Mouse (Mus musculus): Measurements from ENCODE around the gene Xylt1. TPM values are rescaled to one million over a fixed set of nuclear protein-coding genes. Genes with fewer than 3 reads are reported as not detected.

Xylt1 gene
- polyA plus RNA-seq, 1 experiment from 2014 or later = 1.6 TPM

GRCm38 (mm10) chr7:117567252-117567651, 186.5 kb downstream of the Xylt1 start:
- Histone ChIP-seq H3K27me3 (replicated peaks; ENCODE audit: control insufficient read depth, insufficient read depth, low read length) (no peaks in the 10 kb centered on the region), H3K4me2 (ENCODE audit: low read length) (no peak overlapping the region)
- ATAC-seq (replicated peaks; ENCODE audit: low FRiP score, low TSS enrichment, low read depth) = no peak

GRCm38 (mm10) chr7:117567653-117568340, 187.0 kb downstream of the Xylt1 start:
- Histone ChIP-seq H3K36me3 (ENCODE audit: control insufficient read depth, insufficient read depth, low read length) (no peaks in the 10 kb centered on the region), H3K4me2 (ENCODE audit: low read length) (no peak overlapping the region), H3K27ac (ENCODE audit: low read depth) (no peak overlapping the region), H3K9me3 (ENCODE audit: control insufficient read depth, low read length) (no peaks in the 10 kb centered on the region), H3K27me3 (replicated peaks; ENCODE audit: control insufficient read depth, insufficient read depth, low read length) (no peaks in the 10 kb centered on the region), H3K4me3 (ENCODE audit: low read depth, low read length) (no peak overlapping the region), H3K4me1 (replicated peaks; ENCODE audit: control insufficient read depth, insufficient read depth, low read length) (peaks cover 3% of the 10 kb centered on the region; the same call in 1 of the 2 replicates), H3K9ac (ENCODE audit: low read length) (no peak overlapping the region)
- DNase-seq (ENCODE audit: low spot score) (no peak), ATAC-seq (replicated peaks; ENCODE audit: low FRiP score, low TSS enrichment, low read depth) (no peak)
- WGBS = 45% methylated on average over 11 of the region's 11 CpGs

More at GRCm38 (mm10) chr7:117567252-117567651, 186.5 kb downstream of the Xylt1 start:
- Histone ChIP-seq H3K4me3 (ENCODE audit: low read depth, low read length) (no peak overlapping the region), H3K9me3 (ENCODE audit: control insufficient read depth, low read length) (no peaks in the 10 kb centered on the region), H3K27ac (ENCODE audit: low read depth) (no peak overlapping the region), H3K9ac (ENCODE audit: low read length) (no peak overlapping the region), H3K4me1 (replicated peaks; ENCODE audit: control insufficient read depth, insufficient read depth, low read length) (peaks cover 3% of the 10 kb centered on the region; the same call in 1 of the 2 replicates), H3K36me3 (ENCODE audit: control insufficient read depth, insufficient read depth, low read length) (no peaks in the 10 kb centered on the region)
- WGBS = 58% methylated on average over 5 of the region's 5 CpGs
- DNase-seq (ENCODE audit: low spot score) = no peak

GRCm38 (mm10) chr7:117571131-117571530, 190.4 kb downstream of the Xylt1 start:
- peaks cover 3% of the 10 kb centered on the region; the same call in 1 of the 2 replicates for H3K4me1 ChIP-seq (replicated peaks; ENCODE audit: control insufficient read depth, insufficient read depth, low read length)
- no peaks in the 10 kb centered on the region for H3K27me3 ChIP-seq (replicated peaks; ENCODE audit: control insufficient read depth, insufficient read depth, low read length)
- H3K36me3 ChIP-seq (ENCODE audit: control insufficient read depth, insufficient read depth, low read length) = no peaks in the 10 kb centered on the region
- H3K27ac ChIP-seq (ENCODE audit: low read depth) = no peak overlapping the region
- H3K9me3 ChIP-seq (ENCODE audit: control insufficient read depth, low read length) = no peaks in the 10 kb centered on the region
- ATAC-seq (replicated peaks; ENCODE audit: low FRiP score, low TSS enrichment, low read depth) = no peak
- no peak overlapping the region for H3K4me3 ChIP-seq (ENCODE audit: low read depth, low read length)
- no peak overlapping the region for H3K4me2 ChIP-seq (ENCODE audit: low read length)
- DNase-seq (ENCODE audit: low spot score) = no peak
- no peak overlapping the region for H3K9ac ChIP-seq (ENCODE audit: low read length)
- WGBS = 81% methylated on average over 2 of the region's 2 CpGs

GRCm38 (mm10) chr7:117571713-117572112, 190.9 kb downstream of the Xylt1 start:
- Histone ChIP-seq H3K27me3 (replicated peaks; ENCODE audit: control insufficient read depth, insufficient read depth, low read length) (no peaks in the 10 kb centered on the region), H3K4me3 (ENCODE audit: low read depth, low read length) (no peak overlapping the region), H3K27ac (ENCODE audit: low read depth) (no peak overlapping the region), H3K4me2 (ENCODE audit: low read length) (no peak overlapping the region), H3K36me3 (ENCODE audit: control insufficient read depth, insufficient read depth, low read length) (no peaks in the 10 kb centered on the region), H3K9ac (ENCODE audit: low read length) (no peak overlapping the region), H3K9me3 (ENCODE audit: control insufficient read depth, low read length) (no peaks in the 10 kb centered on the region), H3K4me1 (replicated peaks; ENCODE audit: control insufficient read depth, insufficient read depth, low read length) (peaks cover 3% of the 10 kb centered on the region; the same call in 1 of the 2 replicates)
- WGBS = 66% methylated on average over 5 of the region's 5 CpGs
- ATAC-seq (replicated peaks; ENCODE audit: low FRiP score, low TSS enrichment, low read depth) (no peak), DNase-seq (ENCODE audit: low spot score) (no peak)

GRCm38 (mm10) chr7:117573170-117573569, 192.4 kb downstream of the Xylt1 start:
- no peaks in the 10 kb centered on the region for H3K36me3 ChIP-seq (ENCODE audit: control insufficient read depth, insufficient read depth, low read length)
- H3K9me3 ChIP-seq (ENCODE audit: control insufficient read depth, low read length) = no peaks in the 10 kb centered on the region
- H3K4me2 ChIP-seq (ENCODE audit: low read length) = no peak overlapping the region
- DNase-seq (ENCODE audit: low spot score) (no peak), ATAC-seq (replicated peaks; ENCODE audit: low FRiP score, low TSS enrichment, low read depth) (no peak)
- no peak overlapping the region for H3K9ac ChIP-seq (ENCODE audit: low read length)
- no peaks in the 10 kb centered on the region for H3K27me3 ChIP-seq (replicated peaks; ENCODE audit: control insufficient read depth, insufficient read depth, low read length)
- 75% methylated on average over 6 of the region's 6 CpGs for WGBS
- no peaks in the 10 kb centered on the region; the same call in 1 of the 2 replicates for H3K4me1 ChIP-seq (replicated peaks; ENCODE audit: control insufficient read depth, insufficient read depth, low read length)
- H3K4me3 ChIP-seq (ENCODE audit: low read depth, low read length) = no peak overlapping the region
- no peak overlapping the region for H3K27ac ChIP-seq (ENCODE audit: low read depth)

- 48% methylated on average over 4 of the region's 4 CpGs for WGBS
These were observed 194.6 kb downstream of the Xylt1 start for GRCm38 (mm10) chr7:117575417-117575816.

GRCm38 (mm10) chr7:117577035-117577434, 196.3 kb downstream of the Xylt1 start:
- no peak for ATAC-seq (replicated peaks; ENCODE audit: low FRiP score, low TSS enrichment, low read depth)
- Histone ChIP-seq H3K36me3 (ENCODE audit: control insufficient read depth, insufficient read depth, low read length) (no peaks in the 10 kb centered on the region), H3K4me2 (ENCODE audit: low read length) (no peak overlapping the region), H3K27me3 (replicated peaks; ENCODE audit: control insufficient read depth, insufficient read depth, low read length) (no peaks in the 10 kb centered on the region), H3K9me3 (ENCODE audit: control insufficient read depth, low read length) (no peaks in the 10 kb centered on the region), H3K4me1 (replicated peaks; ENCODE audit: control insufficient read depth, insufficient read depth, low read length) (no peaks in the 10 kb centered on the region; the same call in 1 of the 2 replicates), H3K27ac (ENCODE audit: low read depth) (no peak overlapping the region), H3K9ac (ENCODE audit: low read length) (no peak overlapping the region), H3K4me3 (ENCODE audit: low read depth, low read length) (no peak overlapping the region)
- DNase-seq (ENCODE audit: low spot score) = no peak
- 89% methylated on average over 6 of the region's 6 CpGs for WGBS

More at GRCm38 (mm10) chr7:117575417-117575816, 194.6 kb downstream of the Xylt1 start:
- Histone ChIP-seq H3K27me3 (replicated peaks; ENCODE audit: control insufficient read depth, insufficient read depth, low read length) (no peaks in the 10 kb centered on the region), H3K4me2 (ENCODE audit: low read length) (no peak overlapping the region), H3K27ac (ENCODE audit: low read depth) (no peak overlapping the region), H3K4me3 (ENCODE audit: low read depth, low read length) (no peak overlapping the region), H3K4me1 (replicated peaks; ENCODE audit: control insufficient read depth, insufficient read depth, low read length) (no peaks in the 10 kb centered on the region; the same call in 1 of the 2 replicates), H3K36me3 (ENCODE audit: control insufficient read depth, insufficient read depth, low read length) (no peaks in the 10 kb centered on the region), H3K9ac (ENCODE audit: low read length) (no peak overlapping the region), H3K9me3 (ENCODE audit: control insufficient read depth, low read length) (no peaks in the 10 kb centered on the region)
- no peak for ATAC-seq (replicated peaks; ENCODE audit: low FRiP score, low TSS enrichment, low read depth)
- DNase-seq (ENCODE audit: low spot score) = no peak

GRCm38 (mm10) chr7:117585164-117585563, 204.4 kb downstream of the Xylt1 start:
- no peaks in the 10 kb centered on the region for H3K4me1 ChIP-seq (replicated peaks; ENCODE audit: control insufficient read depth, insufficient read depth, low read length)
- no peak overlapping the region for H3K4me2 ChIP-seq (ENCODE audit: low read length)
- no peak overlapping the region for H3K9ac ChIP-seq (ENCODE audit: low read length)
- H3K27me3 ChIP-seq (replicated peaks; ENCODE audit: control insufficient read depth, insufficient read depth, low read length) = no peaks in the 10 kb centered on the region
- DNase-seq (ENCODE audit: low spot score) (no peak), ATAC-seq (replicated peaks; ENCODE audit: low FRiP score, low TSS enrichment, low read depth) (no peak)
- no peak overlapping the region for H3K27ac ChIP-seq (ENCODE audit: low read depth)
- no peaks in the 10 kb centered on the region for H3K9me3 ChIP-seq (ENCODE audit: control insufficient read depth, low read length)
- no peak overlapping the region for H3K4me3 ChIP-seq (ENCODE audit: low read depth, low read length)
- no peaks in the 10 kb centered on the region for H3K36me3 ChIP-seq (ENCODE audit: control insufficient read depth, insufficient read depth, low read length)
- WGBS = 57% methylated on average over 5 of the region's 5 CpGs

GRCm38 (mm10) chr7:117586811-117587210, 206.0 kb downstream of the Xylt1 start:
- no peak for ATAC-seq (replicated peaks; ENCODE audit: low FRiP score, low TSS enrichment, low read depth)
- Histone ChIP-seq H3K4me1 (replicated peaks; ENCODE audit: control insufficient read depth, insufficient read depth, low read length) (no peaks in the 10 kb centered on the region), H3K4me2 (ENCODE audit: low read length) (no peak overlapping the region), H3K36me3 (ENCODE audit: control insufficient read depth, insufficient read depth, low read length) (no peaks in the 10 kb centered on the region), H3K9ac (ENCODE audit: low read length) (no peak overlapping the region), H3K27ac (ENCODE audit: low read depth) (no peak overlapping the region), H3K27me3 (replicated peaks; ENCODE audit: control insufficient read depth, insufficient read depth, low read length) (no peaks in the 10 kb centered on the region), H3K4me3 (ENCODE audit: low read depth, low read length) (no peak overlapping the region), H3K9me3 (ENCODE audit: control insufficient read depth, low read length) (no peaks in the 10 kb centered on the region)
- DNase-seq (ENCODE audit: low spot score) = no peak
